Mouse (Mus musculus): ENCODE data around the gene Krt76. TPM values are rescaled to one million over a fixed set of nuclear protein-coding genes. Genes with fewer than 3 reads are reported as not detected.

Gene Krt76
- not detected for total RNA-seq (2018; cell fraction: chromatin; rRNA removed)
- not detected for total RNA-seq (2018; cell fraction: cytosol; rRNA removed)
- total RNA-seq (2018; cell fraction: nucleus; rRNA removed) = not detected
- polyA plus RNA-seq (2018) = not detected in 3 replicates

DNA sequence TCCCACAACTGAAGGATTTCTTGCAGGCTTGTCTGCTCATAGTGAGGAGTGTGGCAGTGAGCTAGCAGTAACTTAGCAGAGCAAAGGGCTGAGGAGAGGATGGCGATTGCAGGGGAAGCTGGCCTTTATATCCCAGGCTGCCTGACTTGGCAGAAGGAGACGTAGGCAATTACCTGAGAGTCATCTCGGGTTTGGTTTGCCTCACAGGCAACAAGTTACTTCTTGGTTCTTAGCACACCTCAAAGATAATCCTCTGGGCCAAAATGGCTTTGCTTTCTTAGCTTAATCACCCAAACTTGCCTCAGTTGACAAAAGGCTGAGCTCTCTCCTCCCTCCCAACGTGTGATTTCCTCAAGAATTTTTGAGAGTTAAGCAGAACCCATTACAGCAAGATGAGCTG, at the start of gene Krt76:
Gene Krt76, minus strand, starts transcription at position 101 of the 400 bp plus-strand sequence.
- 65% methylated on average over 4 of the region's 4 CpGs for WGBS (ENCODE audit: missing documents)
- no peak within 1 kb of the TSS for H3K4me3 ChIP-seq (ENCODE audit: inconsistent target)
- H3K27ac ChIP-seq = no peak within 1 kb of the TSS
- no peaks in the 10 kb centered on the region for H3K36me3 ChIP-seq (ENCODE audit: inconsistent target)
- no peaks in the 10 kb centered on the region for H3K79me2 ChIP-seq (ENCODE audit: inconsistent target)

DNA sequence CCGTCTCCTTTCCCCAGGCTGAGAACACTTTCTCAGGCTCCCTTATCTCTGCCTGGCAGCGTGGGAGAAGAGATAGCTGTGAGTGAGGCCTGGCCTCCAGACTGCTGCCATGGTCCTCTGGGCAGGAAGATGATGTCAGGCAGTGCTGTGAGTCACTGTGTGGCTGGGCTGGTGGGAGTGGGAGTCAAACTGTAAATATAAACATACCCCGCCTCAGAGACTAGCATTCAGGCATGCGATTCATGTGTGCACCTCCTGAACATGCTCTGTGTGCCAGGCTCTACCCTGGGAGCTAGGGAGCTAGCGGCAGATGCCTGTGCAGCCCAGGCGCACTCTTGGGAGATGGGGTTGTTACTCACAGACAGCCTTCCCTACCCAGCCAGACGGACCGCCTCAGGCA, 49.2 kb upstream of the Krt76 start:
- H3K36me3 ChIP-seq (ENCODE audit: inconsistent target) = no peaks in the 10 kb centered on the region
- H3K79me2 ChIP-seq (ENCODE audit: inconsistent target) = no peaks in the 10 kb centered on the region
- 85% methylated on average over 8 of the region's 8 CpGs for WGBS (ENCODE audit: missing documents)
- H3K27ac ChIP-seq = no peak overlapping the region
- no peak overlapping the region for H3K4me3 ChIP-seq (ENCODE audit: inconsistent target)

DNA sequence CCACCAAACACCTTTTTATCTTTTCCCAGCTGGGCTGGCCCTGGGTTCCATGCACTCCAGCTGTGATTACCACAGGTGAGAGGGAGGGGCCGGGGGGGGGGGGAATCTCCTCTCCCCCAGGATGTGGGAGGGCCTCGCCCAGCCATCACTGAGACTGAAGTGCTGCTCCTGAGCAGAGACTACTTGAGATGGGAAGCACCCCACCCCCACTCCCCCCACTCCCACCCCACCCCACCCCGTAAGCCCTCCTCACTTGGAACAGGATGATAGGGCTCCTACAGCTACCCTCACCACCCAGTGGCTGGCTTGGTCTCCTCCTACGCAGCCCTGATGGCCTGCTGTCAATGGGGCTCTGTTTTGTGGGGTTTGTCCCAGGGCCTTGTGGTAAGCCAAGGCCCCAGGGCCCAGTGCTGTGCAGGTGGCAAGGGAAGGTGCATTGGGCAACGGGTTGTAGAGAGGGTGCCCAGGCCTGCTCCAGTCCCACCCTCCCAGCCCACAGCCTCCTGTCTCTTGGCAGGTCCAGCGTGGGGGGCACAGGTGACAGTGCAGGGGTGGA, 47.6 kb upstream of the Krt76 start, which contains the start of gene Krt79:
Gene Krt79, minus strand, starts transcription at position 51 of the 556 bp plus-strand sequence.
- Histone ChIP-seq H3K36me3 (ENCODE audit: inconsistent target) (no peaks in the 10 kb centered on the region), H3K27ac (no peak within 1 kb of the TSS), H3K79me2 (ENCODE audit: inconsistent target) (no peaks in the 10 kb centered on the region), H3K4me3 (ENCODE audit: inconsistent target) (no peak within 1 kb of the TSS)
- whole genome bisulfite sequencing (ENCODE audit: missing documents) = 80% methylated on average over 6 of the region's 6 CpGs

DNA sequence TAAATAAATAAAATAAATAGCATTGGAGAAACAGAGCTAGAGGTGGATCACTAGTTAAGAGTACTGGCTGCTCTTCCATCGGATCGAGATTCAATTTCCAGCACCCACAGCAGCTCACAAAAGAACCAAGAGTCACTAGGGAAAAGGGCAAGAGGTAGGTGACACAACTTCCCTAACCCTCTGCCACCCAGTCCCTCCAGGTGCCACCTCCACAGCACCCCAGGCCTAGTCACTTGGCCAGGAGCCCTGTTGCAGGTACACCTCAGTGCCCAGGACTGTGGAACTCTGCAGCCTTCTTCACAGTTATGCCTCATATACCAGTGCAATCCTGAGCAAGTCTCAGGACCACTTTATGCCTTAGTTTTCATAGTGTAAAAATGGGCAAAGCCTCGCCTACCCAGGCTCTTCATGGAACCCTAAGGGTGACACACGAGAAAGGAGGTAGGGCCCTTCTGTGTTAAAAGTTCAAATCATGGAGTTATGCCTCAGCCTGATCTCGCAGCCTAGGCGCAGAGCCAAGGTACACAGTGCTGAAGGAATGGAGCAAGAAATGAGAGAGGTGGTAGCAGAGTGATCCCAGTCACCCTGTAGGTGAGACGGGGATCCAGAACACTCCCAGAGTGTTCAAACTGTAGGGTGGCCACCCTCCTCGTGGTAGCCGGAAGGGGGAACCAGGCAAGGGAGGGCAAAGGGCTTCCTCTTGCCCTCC, 46.0 kb upstream of the Krt76 start:
- no peak overlapping the region for H3K27ac ChIP-seq
- H3K79me2 ChIP-seq (ENCODE audit: inconsistent target) = no peaks in the 10 kb centered on the region
- no peaks in the 10 kb centered on the region for H3K36me3 ChIP-seq (ENCODE audit: inconsistent target)
- H3K4me3 ChIP-seq (ENCODE audit: inconsistent target) = no peak overlapping the region
- 81% methylated on average over 9 of the region's 9 CpGs for WGBS (ENCODE audit: missing documents)

DNA sequence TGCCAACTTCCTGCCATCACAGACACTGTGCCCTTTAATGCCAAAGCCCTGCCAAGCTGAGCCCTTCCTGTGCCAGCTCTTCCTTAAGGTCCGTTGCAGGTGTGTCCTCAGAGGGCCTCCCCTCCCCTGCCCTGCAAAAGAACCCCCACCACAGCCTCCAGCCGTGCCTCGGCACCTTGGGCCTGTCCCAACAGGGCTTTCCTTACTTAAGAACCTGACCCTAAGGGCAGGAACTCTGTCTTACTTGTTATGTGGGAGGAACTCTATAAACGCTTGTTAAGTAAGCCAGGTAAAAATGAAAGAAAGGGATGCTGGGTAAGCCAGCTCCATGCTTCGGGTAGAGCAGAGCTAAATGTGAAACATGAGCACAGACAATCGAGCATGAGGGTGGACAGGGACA, 40.3 kb upstream of the Krt76 start:
- H3K27ac ChIP-seq = no peak overlapping the region
- H3K4me3 ChIP-seq (ENCODE audit: inconsistent target) = no peak overlapping the region
- no peaks in the 10 kb centered on the region for H3K79me2 ChIP-seq (ENCODE audit: inconsistent target)
- H3K36me3 ChIP-seq (ENCODE audit: inconsistent target) = no peaks in the 10 kb centered on the region
- WGBS (ENCODE audit: missing documents) = 77% methylated on average over 6 of the region's 6 CpGs

DNA sequence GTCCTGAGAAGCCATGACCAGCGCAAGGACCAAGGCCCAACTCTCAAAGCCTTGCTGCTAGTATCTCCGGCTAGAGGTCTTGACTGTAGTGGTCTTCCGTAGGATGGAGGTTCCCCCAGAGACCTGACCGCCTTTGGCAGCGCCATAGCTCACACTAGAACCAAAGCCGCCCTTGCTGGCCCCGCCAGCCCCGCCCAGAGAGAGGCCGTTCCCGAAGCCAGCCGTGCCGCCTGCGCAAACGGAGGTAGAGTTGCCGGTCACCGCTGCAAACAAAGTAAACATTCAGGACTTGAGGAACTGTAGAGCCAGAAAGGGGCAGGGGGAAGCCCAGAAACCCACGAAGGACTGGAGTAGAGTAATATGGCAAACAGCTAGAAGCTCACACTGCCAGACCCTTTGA, 36.9 kb upstream of the Krt76 start:
- H3K27ac ChIP-seq = no peak overlapping the region
- no peaks in the 10 kb centered on the region for H3K36me3 ChIP-seq (ENCODE audit: inconsistent target)
- WGBS (ENCODE audit: missing documents) = 4% methylated on average over 17 of the region's 17 CpGs
- H3K79me2 ChIP-seq (ENCODE audit: inconsistent target) = no peaks in the 10 kb centered on the region
- no peak overlapping the region for H3K4me3 ChIP-seq (ENCODE audit: inconsistent target)

DNA sequence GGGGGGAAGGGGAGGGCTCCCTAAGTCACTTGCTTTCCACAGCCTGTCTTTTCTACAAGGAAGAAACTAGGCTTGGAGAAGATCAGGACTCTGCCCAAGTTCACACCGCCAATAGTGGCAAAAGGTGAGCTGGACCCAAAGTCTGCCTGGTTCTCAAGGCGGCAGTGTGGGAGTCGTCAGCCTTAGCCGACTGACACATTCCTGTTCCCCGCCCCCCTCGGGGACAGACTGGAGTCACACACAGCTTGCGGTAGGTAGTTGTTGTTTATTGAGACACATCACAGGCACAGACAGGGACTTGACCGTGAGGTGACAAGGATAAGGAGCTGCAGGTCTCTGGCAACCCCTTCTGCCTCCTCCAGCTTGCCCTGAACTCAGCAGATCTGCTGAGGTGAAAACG, 36.4 kb upstream of the Krt76 start:
- Histone ChIP-seq H3K27ac (no peak overlapping the region), H3K79me2 (ENCODE audit: inconsistent target) (no peaks in the 10 kb centered on the region), H3K4me3 (ENCODE audit: inconsistent target) (no peak overlapping the region), H3K36me3 (ENCODE audit: inconsistent target) (no peaks in the 10 kb centered on the region)
- WGBS (ENCODE audit: missing documents) = 30% methylated on average over 9 of the region's 9 CpGs

DNA sequence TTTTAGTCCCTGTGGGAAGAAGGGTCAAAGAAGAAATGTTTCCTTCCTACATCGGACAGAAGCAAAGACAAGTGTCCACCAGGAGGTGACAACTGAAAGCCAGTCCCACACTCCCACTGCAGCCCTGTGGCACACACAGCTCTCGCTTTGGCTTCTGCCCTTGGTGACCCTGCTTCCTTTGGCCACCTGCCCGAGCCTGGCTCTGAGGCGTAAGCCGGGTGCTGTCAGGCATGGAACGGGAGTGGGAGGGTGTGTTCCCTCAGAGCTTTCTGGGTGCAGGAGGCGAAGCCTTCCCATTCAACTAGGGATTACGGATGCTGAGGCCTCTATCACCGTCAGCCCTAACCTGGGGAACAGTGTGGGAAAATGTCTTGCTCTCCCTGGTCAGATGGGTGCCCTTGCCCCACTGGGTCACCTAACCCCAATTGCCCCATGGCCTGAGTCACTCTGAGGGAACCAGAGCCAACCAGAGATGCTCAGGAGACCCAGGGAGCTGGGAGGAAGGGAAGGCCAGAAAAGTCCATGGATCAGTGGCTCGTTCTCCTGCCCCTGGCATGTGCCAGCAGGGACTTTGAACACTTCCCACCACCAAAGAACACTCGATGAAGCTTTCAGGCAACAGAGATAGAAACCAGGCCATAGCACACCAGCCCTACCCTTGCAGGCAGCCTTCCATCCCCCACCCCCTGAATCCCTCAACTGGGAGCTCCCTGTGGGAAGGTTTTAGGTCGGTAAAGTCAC, 34.8 kb upstream of the Krt76 start:
- no peak overlapping the region for H3K27ac ChIP-seq
- no peaks in the 10 kb centered on the region for H3K79me2 ChIP-seq (ENCODE audit: inconsistent target)
- 87% methylated on average over 12 of the region's 12 CpGs for WGBS (ENCODE audit: missing documents)
- H3K4me3 ChIP-seq (ENCODE audit: inconsistent target) = no peak overlapping the region
- no peaks in the 10 kb centered on the region for H3K36me3 ChIP-seq (ENCODE audit: inconsistent target)

DNA sequence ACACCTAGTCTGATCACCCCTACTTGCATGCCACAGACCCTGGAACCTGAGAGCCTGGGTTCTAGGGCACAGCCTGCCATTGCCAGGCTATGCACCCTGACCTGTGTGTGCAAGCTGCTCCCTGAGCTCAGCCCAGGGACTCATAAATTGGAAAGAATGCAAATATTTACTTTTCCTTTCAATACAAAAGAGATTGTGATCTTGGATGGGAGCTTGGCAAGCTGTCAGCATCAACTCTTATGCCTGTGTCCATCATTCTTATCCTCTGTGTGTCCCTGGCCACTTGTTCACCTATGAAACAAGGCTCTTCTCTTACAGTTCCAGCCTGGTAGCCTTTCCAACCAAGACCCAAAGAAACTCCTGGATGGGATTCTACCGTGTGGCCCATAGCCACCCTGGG, 32.3 kb upstream of the Krt76 start:
- no peak overlapping the region for H3K4me3 ChIP-seq (ENCODE audit: inconsistent target)

DNA sequence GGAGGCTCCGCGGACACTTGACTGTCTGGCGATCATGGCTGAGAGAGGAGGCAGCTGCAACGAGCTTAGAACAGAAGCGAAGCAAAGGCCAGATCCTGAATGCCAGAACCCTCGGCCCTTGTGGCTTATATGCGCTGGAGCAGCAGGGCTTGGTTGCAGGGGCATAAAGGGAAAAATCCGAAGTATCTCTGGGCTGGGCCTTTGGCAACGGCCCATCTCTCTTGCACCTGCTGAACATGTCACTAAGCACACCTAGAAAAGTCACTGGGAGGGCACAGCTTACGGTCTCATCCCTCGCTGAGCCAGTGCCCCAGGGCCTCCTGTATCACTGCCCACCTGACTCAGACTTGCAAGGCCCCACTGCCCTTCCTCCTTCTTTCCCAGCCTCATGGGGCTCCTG, 31.9 kb upstream of the Krt76 start, which contains the start of gene Krt4:
Gene Krt4, minus strand, starts transcription at position 101 of the 400 bp plus-strand sequence.
- no peak within 1 kb of the TSS for H3K4me3 ChIP-seq (ENCODE audit: inconsistent target)
- H3K79me2 ChIP-seq (ENCODE audit: inconsistent target) = no peaks in the 10 kb centered on the region
- H3K27ac ChIP-seq = no peak within 1 kb of the TSS
- WGBS (ENCODE audit: missing documents) = 85% methylated on average over 11 of the region's 11 CpGs
- H3K36me3 ChIP-seq (ENCODE audit: inconsistent target) = no peaks in the 10 kb centered on the region

More for the DNA sequence above, 32.3 kb upstream of the Krt76 start:
- Histone ChIP-seq H3K79me2 (ENCODE audit: inconsistent target) (no peaks in the 10 kb centered on the region), H3K36me3 (ENCODE audit: inconsistent target) (no peaks in the 10 kb centered on the region), H3K27ac (no peak overlapping the region)
- 94% methylated on average over 1 of the region's 1 CpGs for WGBS (ENCODE audit: missing documents)

DNA sequence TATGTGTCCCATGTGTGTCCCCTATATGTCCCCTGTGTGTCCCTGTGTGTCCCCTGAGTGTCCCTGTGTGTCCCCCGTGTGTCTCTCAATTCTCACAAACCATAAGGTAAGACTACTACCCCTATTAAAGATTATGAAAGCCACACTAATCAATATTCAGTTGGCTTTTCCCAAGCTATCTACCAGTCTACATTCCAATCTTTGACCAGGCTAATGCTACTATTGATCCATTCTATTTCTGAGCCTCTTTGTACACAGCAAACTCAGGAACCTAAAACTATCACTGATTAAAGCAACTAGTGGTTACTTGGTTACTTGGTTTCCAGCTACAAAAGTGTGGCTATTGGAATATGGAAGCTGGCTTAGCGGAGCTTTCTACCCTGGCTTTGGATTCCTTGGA, 29.6 kb upstream of the Krt76 start:
- Histone ChIP-seq H3K36me3 (ENCODE audit: inconsistent target) (no peaks in the 10 kb centered on the region), H3K27ac (no peak overlapping the region), H3K79me2 (ENCODE audit: inconsistent target) (no peaks in the 10 kb centered on the region), H3K4me3 (ENCODE audit: inconsistent target) (no peak overlapping the region)
- WGBS (ENCODE audit: missing documents) = 91% methylated on average over 2 of the region's 2 CpGs

DNA sequence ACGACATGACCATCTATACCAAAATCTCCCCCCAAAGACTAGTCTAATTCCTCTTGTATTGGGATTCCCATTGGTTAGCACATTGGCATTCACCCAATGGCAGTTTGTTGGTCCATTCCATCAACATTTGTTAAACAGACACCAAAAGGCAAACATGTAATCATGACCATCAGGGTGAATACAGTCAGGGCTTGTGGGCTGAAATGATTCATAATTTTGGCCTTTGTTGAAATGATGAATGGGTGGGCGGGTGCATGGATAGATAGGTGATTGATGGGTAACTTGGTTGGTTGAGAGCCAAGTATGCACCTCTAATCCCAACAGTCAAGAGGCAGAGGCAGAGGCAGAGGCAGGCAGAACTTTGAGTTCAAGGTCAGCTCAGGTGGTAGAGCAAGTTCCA, 23.4 kb upstream of the Krt76 start:
- Histone ChIP-seq H3K36me3 (ENCODE audit: inconsistent target) (no peaks in the 10 kb centered on the region), H3K4me3 (ENCODE audit: inconsistent target) (no peak overlapping the region), H3K27ac (no peak overlapping the region), H3K79me2 (ENCODE audit: inconsistent target) (no peaks in the 10 kb centered on the region)
- 69% methylated on average over 2 of the region's 2 CpGs for WGBS (ENCODE audit: missing documents)

DNA sequence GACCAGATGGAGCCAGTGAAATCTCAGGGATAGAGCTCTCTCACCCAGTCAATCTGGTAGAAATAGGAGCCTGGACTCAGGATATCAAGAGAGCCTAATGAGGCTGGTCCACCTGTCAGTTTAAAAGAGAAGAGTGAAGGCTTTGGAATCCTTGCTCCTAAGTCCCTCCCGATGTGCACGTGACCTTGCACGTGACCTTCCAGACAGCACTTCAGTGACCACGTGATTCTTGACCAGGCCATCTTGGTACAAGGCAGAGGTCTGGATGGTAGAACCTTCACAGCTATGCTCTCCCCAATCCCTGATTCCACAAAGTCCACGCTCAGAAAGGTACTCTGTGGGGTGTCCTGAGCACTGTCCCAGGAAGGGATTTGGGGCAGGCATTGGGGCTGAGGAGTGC, 12.1 kb upstream of the Krt76 start:
- Histone ChIP-seq H3K4me3 (ENCODE audit: inconsistent target) (no peak overlapping the region), H3K36me3 (ENCODE audit: inconsistent target) (no peaks in the 10 kb centered on the region), H3K79me2 (ENCODE audit: inconsistent target) (no peaks in the 10 kb centered on the region), H3K27ac (no peak overlapping the region)
- 86% methylated on average over 5 of the region's 5 CpGs for WGBS (ENCODE audit: missing documents)

DNA sequence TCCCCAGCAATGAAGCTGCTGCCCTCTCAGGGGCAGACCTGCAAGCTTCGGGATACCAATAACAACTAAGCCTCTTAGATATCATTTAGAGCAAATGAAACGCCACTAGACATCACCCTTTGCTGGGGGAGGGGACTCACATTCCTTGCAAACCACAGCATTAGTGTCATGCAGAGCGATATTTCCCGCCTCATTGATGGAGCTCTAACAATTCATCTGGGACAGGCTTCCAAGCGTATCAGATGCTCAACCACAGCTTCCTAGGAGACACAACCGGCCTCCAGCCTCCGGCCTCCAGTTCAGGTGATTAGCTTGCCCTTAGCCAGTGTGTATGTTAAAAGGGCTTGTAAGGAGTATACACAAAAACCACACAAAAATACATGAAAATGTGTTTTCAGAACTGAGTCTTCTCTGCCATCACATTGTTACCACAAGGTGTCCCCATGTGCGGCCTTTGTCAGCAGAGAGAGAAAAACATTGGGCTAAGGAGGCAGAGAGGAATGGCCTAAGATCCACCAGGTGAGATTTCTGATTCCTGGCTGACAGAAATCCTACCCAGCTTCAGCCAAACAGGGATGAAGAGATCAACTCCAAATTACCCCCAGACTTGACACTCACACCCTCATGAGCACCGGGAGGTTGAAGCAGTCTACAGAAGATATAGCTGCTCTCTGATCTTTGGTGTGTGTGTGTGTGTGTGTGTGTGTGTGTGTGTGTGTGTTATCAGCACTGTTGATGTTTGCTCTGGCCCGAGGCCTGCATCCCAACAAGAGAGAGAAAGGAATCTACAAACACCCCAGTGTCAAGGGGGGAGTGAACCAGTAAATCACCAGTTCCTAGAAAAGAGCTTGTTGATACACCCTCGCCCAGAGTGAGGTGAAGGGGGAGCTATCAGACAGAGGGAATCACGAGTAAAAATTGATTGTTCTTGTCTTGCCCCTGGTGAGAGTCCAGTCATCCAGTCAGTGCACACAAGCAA, 9.7 kb upstream of the Krt76 start:
- Histone ChIP-seq H3K27ac (no peak overlapping the region), H3K36me3 (ENCODE audit: inconsistent target) (no peaks in the 10 kb centered on the region), H3K4me3 (ENCODE audit: inconsistent target) (no peak overlapping the region), H3K79me2 (ENCODE audit: inconsistent target) (no peaks in the 10 kb centered on the region)
- 73% methylated on average over 12 of the region's 12 CpGs for WGBS (ENCODE audit: missing documents)

Measured in macrophage (primary cell).